Mouse (Mus musculus) myocyte (in vitro differentiated cells): ENCODE measurements around the gene Stmn1. TPM values are rescaled to one million over a fixed set of nuclear protein-coding genes. Genes with fewer than 3 reads are reported as not detected.

Source experiments
- H3K27me3 ChIP-seq: one replicate; pipeline ENCODE4 v1.6.1; 2011; ENCODE audit not compliant: control insufficient read depth, insufficient read depth, insufficient read length
- H3K36me3 ChIP-seq: one replicate; pipeline ENCODE4 v1.6.1; 2011; ENCODE audit not compliant: control insufficient read depth, insufficient read depth
- H3K4me2 ChIP-seq: one replicate; pipeline ENCODE4 v1.6.1; 2011; ENCODE audit warnings: low read depth, control low read depth
- H3K4me3 ChIP-seq: one replicate; pipeline ENCODE4 v1.5.1; 2011; ENCODE audit warnings: mild to moderate bottlenecking, control low read depth, moderate library complexity
- H3K79me2 ChIP-seq: one replicate; pipeline ENCODE4 v1.6.1; 2011; ENCODE audit not compliant: control insufficient read depth, insufficient read depth
- H3ac ChIP-seq: one replicate; pipeline ENCODE4 v1.6.1; 2011; ENCODE audit not compliant: control insufficient read depth, insufficient read length
- CEBPB ChIP-seq: IDR thresholded peaks from 2 replicates; pipeline ENCODE4 v1.6.1; 2011; ENCODE audit warnings: mild to moderate bottlenecking, moderate library complexity; ENCODE audit not compliant: poor library complexity, insufficient read depth, severe bottlenecking
- E2F4 ChIP-seq: IDR thresholded peaks from one replicate; pipeline ENCODE4 v1.6.1; 2011; ENCODE audit warnings: mild to moderate bottlenecking, control low read depth, moderate library complexity; ENCODE audit not compliant: insufficient read depth
- MAX ChIP-seq: IDR thresholded peaks from one replicate; pipeline ENCODE4 v1.6.1; 2011; ENCODE audit warnings: low read depth, mild to moderate bottlenecking, control low read depth
- MYOD1 ChIP-seq, 3 experiments: IDR thresholded peaks; one replicate each; pipeline ENCODE4 v1.6.1; 2011; ENCODE audit warnings: control low read depth in 2 of 3, low read depth in 2 of 3, mild to moderate bottlenecking in 2 of 3, moderate library complexity in 1 of 3; ENCODE audit not compliant: insufficient read length in 2 of 3, control insufficient read depth in 1 of 3
- MYOG ChIP-seq, 3 experiments: IDR thresholded peaks; one replicate each; pipeline ENCODE4 v1.6.1; 2011; ENCODE audit warnings: control low read depth in 2 of 3, low read depth in 2 of 3, mild to moderate bottlenecking in 2 of 3; ENCODE audit not compliant: insufficient read length in 2 of 3, control insufficient read depth in 1 of 3, insufficient read depth in 1 of 3
- POLR2A ChIP-seq: IDR thresholded peaks from one replicate; pipeline ENCODE4 v1.6.1; 2011; ENCODE audit warnings: low read depth, mild to moderate bottlenecking, control low read depth, moderate library complexity; ENCODE audit not compliant: insufficient read length
- POLR2AphosphoS2 ChIP-seq: IDR thresholded peaks from one replicate; pipeline ENCODE4 v1.6.1; 2011; ENCODE audit warnings: low read depth, control low read depth; ENCODE audit not compliant: insufficient read length
- REST ChIP-seq: IDR thresholded peaks from one replicate; pipeline ENCODE4 v1.6.1; 2011; ENCODE audit warnings: mild to moderate bottlenecking, control low read depth, moderate library complexity; ENCODE audit not compliant: insufficient read depth, insufficient read length
- SRF ChIP-seq: IDR thresholded peaks from one replicate; pipeline ENCODE4 v1.6.1; 2011; ENCODE audit warnings: low read depth; ENCODE audit not compliant: control insufficient read depth, insufficient read length
- TCF12 ChIP-seq: IDR thresholded peaks from one replicate; pipeline ENCODE4 v1.6.1; 2011; ENCODE audit warnings: mild to moderate bottlenecking, control low read depth; ENCODE audit not compliant: poor library complexity, insufficient read depth, severe bottlenecking
- TCF3 ChIP-seq: IDR thresholded peaks from one replicate; pipeline ENCODE4 v1.6.1; 2011; ENCODE audit warnings: low read depth, control low read depth; ENCODE audit not compliant: insufficient read length
- USF1 ChIP-seq: IDR thresholded peaks from one replicate; pipeline ENCODE4 v1.6.1; 2011; ENCODE audit warnings: low read depth, mild to moderate bottlenecking, control low read depth, moderate library complexity
- polyA plus RNA-seq: library from polyadenylated mRNA; unstranded; fragments of >200 nt; fragmentation: generic; extraction: Trizol; gene quantifications from one replicate; pipeline ENCODE4 v1.2.1, GENCODE M21; 2012; ENCODE audit warnings: missing spikeins

Gene Stmn1
- polyA plus RNA-seq, 1 experiment = 213 TPM

DNA sequence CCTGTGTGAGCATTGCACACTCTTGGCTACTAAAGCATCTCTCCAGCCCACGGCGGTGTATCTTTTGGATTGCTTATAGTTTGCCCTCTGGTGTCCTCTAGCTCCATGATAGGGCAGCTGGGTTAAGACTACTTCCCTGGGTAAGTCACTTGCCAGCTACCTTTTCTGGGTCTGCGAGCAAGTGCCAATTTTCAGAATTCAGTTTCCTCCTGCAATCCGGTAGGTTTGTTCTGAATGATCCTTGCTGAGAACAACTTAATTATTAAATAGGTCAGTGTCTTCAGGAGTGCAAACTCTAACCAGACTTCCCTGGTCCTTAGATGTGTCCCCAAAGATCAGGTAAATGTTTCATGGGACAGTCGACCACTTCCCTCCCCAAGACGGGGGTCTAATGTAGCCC is 33.0 kb downstream of the Stmn1 start:
- no peak for TF ChIP-seq MAX
- TF ChIP-seq MYOD1 (IDR thresholded peaks at IDR 0.05; ENCODE audit: control insufficient read depth in 1 of 3, insufficient read length in 2 of 3, low read depth in 2 of 3) = no peak
- no peak for TF ChIP-seq POLR2A
- TF ChIP-seq USF1 = no peak
- TF ChIP-seq REST = no peak
- no peak for TF ChIP-seq MYOG (IDR thresholded peaks at IDR 0.05; ENCODE audit: control insufficient read depth in 1 of 3, insufficient read depth in 1 of 3, insufficient read length in 2 of 3, low read depth in 2 of 3)
- no peak for TF ChIP-seq CEBPB
- TF ChIP-seq TCF12 = no peak
- no peaks in the 10 kb centered on the region for H3K27me3 ChIP-seq
- H3K79me2 ChIP-seq = no peaks in the 10 kb centered on the region
- H3K4me3 ChIP-seq = no peak overlapping the region
- no peak overlapping the region for H3K4me2 ChIP-seq
- no peak overlapping the region for H3ac ChIP-seq
- H3K36me3 ChIP-seq = no peaks in the 10 kb centered on the region

GRCm38 (mm10) chr4:134503686-134504357 is 35.7 kb downstream of the Stmn1 start:
- no peak overlapping the region for H3K4me3 ChIP-seq
- no peak overlapping the region for H3K4me2 ChIP-seq
- no peaks in the 10 kb centered on the region for H3K27me3 ChIP-seq
- H3ac ChIP-seq = no peak overlapping the region
- H3K36me3 ChIP-seq = no peaks in the 10 kb centered on the region
- H3K79me2 ChIP-seq = no peaks in the 10 kb centered on the region
- TF ChIP-seq TCF12 = no peak
- TF ChIP-seq MYOD1 (IDR thresholded peaks at IDR 0.05; ENCODE audit: control insufficient read depth in 1 of 3, insufficient read length in 2 of 3, low read depth in 2 of 3) = no peak
- TF ChIP-seq POLR2A = no peak
- no peak for TF ChIP-seq USF1
- TF ChIP-seq CEBPB = no peak
- TF ChIP-seq E2F4 = no peak
- no peak for TF ChIP-seq REST
- TF ChIP-seq MYOG (IDR thresholded peaks at IDR 0.05; ENCODE audit: control insufficient read depth in 1 of 3, insufficient read depth in 1 of 3, insufficient read length in 2 of 3, low read depth in 2 of 3) = no peak
- TF ChIP-seq POLR2AphosphoS2 = no peak
- TF ChIP-seq MAX = no peak

- no peak for TF ChIP-seq MYOG (IDR thresholded peaks at IDR 0.05; ENCODE audit: control insufficient read depth in 1 of 3, insufficient read depth in 1 of 3, insufficient read length in 2 of 3, low read depth in 2 of 3)
- no peak for TF ChIP-seq REST
- TF ChIP-seq TCF12 = no peak
These were observed 37.2 kb downstream of the Stmn1 start for GRCm38 (mm10) chr4:134505303-134505789.

GRCm38 (mm10) chr4:134505966-134506594 is 38.0 kb downstream of the Stmn1 start:
- Histone ChIP-seq H3K4me2 (no peak overlapping the region), H3K79me2 (no peaks in the 10 kb centered on the region), H3K27me3 (no peaks in the 10 kb centered on the region), H3K4me3 (no peak overlapping the region), H3K36me3 (no peaks in the 10 kb centered on the region), H3ac (no peak overlapping the region)
- no peak for TF ChIP-seq E2F4
- no peak for TF ChIP-seq TCF3
- no peak for TF ChIP-seq MYOG (IDR thresholded peaks at IDR 0.05; ENCODE audit: control insufficient read depth in 1 of 3, insufficient read depth in 1 of 3, insufficient read length in 2 of 3, low read depth in 2 of 3)
- no peak for TF ChIP-seq TCF12

More at GRCm38 (mm10) chr4:134505303-134505789, 37.2 kb downstream of the Stmn1 start:
- Histone ChIP-seq H3K4me3 (no peak overlapping the region), H3K79me2 (no peaks in the 10 kb centered on the region), H3K36me3 (no peaks in the 10 kb centered on the region), H3K4me2 (no peak overlapping the region), H3ac (no peak overlapping the region), H3K27me3 (no peaks in the 10 kb centered on the region)

GRCm38 (mm10) chr4:134506713-134507112 is 38.6 kb downstream of the Stmn1 start:
- Histone ChIP-seq H3K36me3 (no peaks in the 10 kb centered on the region), H3ac (no peak overlapping the region), H3K4me3 (no peak overlapping the region), H3K27me3 (no peaks in the 10 kb centered on the region), H3K79me2 (peaks cover 4% of the 10 kb centered on the region), H3K4me2 (no peak overlapping the region)
- no peak for TF ChIP-seq USF1
- no peak for TF ChIP-seq SRF
- no peak for TF ChIP-seq REST
- no peak for TF ChIP-seq MYOD1 (IDR thresholded peaks at IDR 0.05; ENCODE audit: control insufficient read depth in 1 of 3, insufficient read length in 2 of 3, low read depth in 2 of 3)
- no peak for TF ChIP-seq CEBPB
